ENCODE assay signal across 8 mouse cellular contexts in the genomic region with DNA sequence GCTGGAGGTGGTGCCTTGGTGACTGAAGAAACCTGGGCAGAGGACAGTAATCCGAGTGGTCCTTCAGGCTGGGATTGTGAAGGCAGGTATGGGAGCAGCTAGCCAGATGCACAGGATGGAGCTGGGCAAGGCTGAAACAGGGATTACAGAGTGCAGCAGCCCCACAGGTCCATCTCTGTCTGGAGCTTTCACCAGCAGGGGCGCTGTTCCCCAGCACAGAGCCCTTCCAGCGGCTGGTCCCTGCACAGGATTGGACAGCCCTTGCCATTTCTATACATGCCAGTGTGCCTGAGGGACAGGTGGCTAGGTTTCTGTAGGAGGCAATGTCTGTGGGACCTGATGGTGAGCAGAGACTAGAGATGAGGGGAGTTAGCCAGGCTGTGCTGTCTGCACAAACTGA.
DNase-seq lines count a peak whose midpoint lies in the region; ATAC-seq and TF ChIP-seq lines count a peak whose summit lies in the region.

No protein-coding gene starts in this region.

- no peak overlapping the region for H3K4me3 ChIP-seq in hindbrain, postnatal 0 days (ENCODE audit: low read length)

- no peaks in the 10 kb centered on the region for H3K36me3 ChIP-seq in hindbrain, postnatal 0 days (ENCODE audit: insufficient read depth, low read length)

- no peaks in the 10 kb centered on the region for H3K9me3 ChIP-seq in hindbrain, postnatal 0 days (ENCODE audit: low read length)

- no peak overlapping the region for H3K27ac ChIP-seq in hindbrain, postnatal 0 days

- H3K27me3 ChIP-seq in hindbrain, postnatal 0 days (ENCODE audit: insufficient read depth, low read length) = no peaks in the 10 kb centered on the region

- H3K4me1 ChIP-seq in hindbrain, postnatal 0 days (ENCODE audit: insufficient read depth, low read length) = no peaks in the 10 kb centered on the region

- ATAC-seq in hindbrain, postnatal 0 days = peak; percentile 70; the same call in 1 of the 2 replicates

- H3K4me2 ChIP-seq in hindbrain, postnatal 0 days (ENCODE audit: low read depth, low read length) = no peak overlapping the region

- 34% methylated on average over 3 of the region's 3 CpGs for WGBS in hindbrain, postnatal 0 days

- TF ChIP-seq CTCF in hindbrain, postnatal 0 days (IDR thresholded peaks at IDR 0.05; ENCODE audit: low read depth) = peak; percentile 88

- peak; percentile 36 to 42 for DNase-seq in frontal cortex, postnatal 36 days (ENCODE audit: low spot score in 2 of 2)
- no peak for DNase-seq in frontal cortex, postnatal 14 days (ENCODE audit: low spot score in 2 of 2)
- DNase-seq in right cerebral cortex, adult 18-20 months = peak; percentile 27
- no peak for DNase-seq in right cerebral cortex, postnatal 25 days
- DNase-seq in cerebellum, postnatal 25 days = peak; percentile 62 to 79
- DNase-seq in hindbrain, postnatal 0 days (ENCODE audit: low spot score) = peak; percentile 71
- DNase-seq in lung, postnatal 4 days = peak; percentile 39 to 45
- DNase-seq in T-cell, adult 2 months (ENCODE audit: low spot score) = no peak

- H3K9ac ChIP-seq in hindbrain, postnatal 0 days (replicated peaks; ENCODE audit: low read length) = no peak overlapping the region

Comparison
In these comparisons a context has a peak if more than half of its experiments do, and no peak if none do; other contexts are left out.
1. DNase-seq: peak in frontal cortex, postnatal 36 days (2 of 2), right cerebral cortex, adult 18-20 months (single experiment), cerebellum, postnatal 25 days (2 of 2), hindbrain, postnatal 0 days (single experiment) and lung, postnatal 4 days (2 of 2); none in frontal cortex, postnatal 14 days (0 of 2), right cerebral cortex, postnatal 25 days (single experiment) and T-cell, adult 2 months (single experiment).